Mouse (Mus musculus) liver, embryonic 15.5 days (tissue): ENCODE data around the gene Kat7. TPM values are rescaled to one million over a fixed set of nuclear protein-coding genes. Genes with fewer than 3 reads are reported as not detected.
A peak's percentile ranks its signal among the peaks of the same experiment; 100 is the strongest.

Source experiments
- ATAC-seq: fragments of 200-750 bp; cut with Nextera tagmentation; 2 replicates; pipeline ENCODE4 v1.8.0; 2017; ENCODE audit warnings: moderate number of reproducible peaks, mild to moderate bottlenecking, moderate library complexity; ENCODE audit not compliant: insufficient read depth
- H3K27ac ChIP-seq: fragments of 300-500 bp; sonication (generic); replicated peaks from 2 replicates; pipeline ENCODE4 v1.5.1; 2015; ENCODE audit warnings: mild to moderate bottlenecking, inconsistent platforms
- H3K27me3 ChIP-seq: fragments of 300-500 bp; sonication (generic); 2 replicates; pipeline ENCODE4 v1.6.1; 2015; ENCODE audit warnings: mild to moderate bottlenecking, inconsistent platforms
- H3K36me3 ChIP-seq: fragments of 300-500 bp; sonication (generic); replicated peaks from 2 replicates; pipeline ENCODE4 v1.6.1; 2015; ENCODE audit warnings: moderate library complexity, mild to moderate bottlenecking, inconsistent platforms
- H3K4me1 ChIP-seq: fragments of 300-500 bp; sonication (generic); replicated peaks from 2 replicates; pipeline ENCODE4 v1.6.1; 2015; ENCODE audit warnings: inconsistent platforms
- H3K4me2 ChIP-seq: fragments of 300-500 bp; sonication (generic); 2 replicates; pipeline ENCODE4 v1.6.1; 2015; ENCODE audit warnings: moderate library complexity, mild to moderate bottlenecking, inconsistent platforms
- H3K4me3 ChIP-seq: fragments of 300-500 bp; sonication (generic); replicated peaks from 2 replicates; pipeline ENCODE4 v1.5.1; 2015; ENCODE audit warnings: mild to moderate bottlenecking, inconsistent platforms
- H3K9ac ChIP-seq: fragments of 300-500 bp; sonication (generic); 2 replicates; pipeline ENCODE4 v1.6.1; 2015; ENCODE audit warnings: moderate library complexity, mild to moderate bottlenecking, inconsistent platforms
- H3K9me3 ChIP-seq: fragments of 300-500 bp; sonication (generic); replicated peaks from 2 replicates; pipeline ENCODE4 v1.6.1; 2016; ENCODE audit warnings: inconsistent platforms
- WGBS: fragments of 180-500 bp; shearing (Covaris S2); methylation state at CpG from one replicate; pipeline ENCODE4 v1.1.7; 2015; ENCODE audit warnings: mixed read lengths; ENCODE audit not compliant: insufficient replicate concordance; 5-methylcytosine and 5-hydroxymethylcytosine counted together
- polyA plus RNA-seq: library from polyadenylated mRNA; unstranded; fragments of >200 nt; fragmentation: Nextera tagmentation; extraction: Ambion mirVana; gene quantifications from 2 replicates; pipeline ENCODE4 v1.2.1, GENCODE M21; 2015

Kat7 gene
- polyA plus RNA-seq, 1 experiment from 2014 or later, result 30.8 TPM

GRCm38 (mm10) chr11:95258490-95258889 lies 51.6 kb downstream of the Kat7 start:
- WGBS, result under 1% methylated on average over 26 of the region's 26 CpGs
- ATAC-seq, result peak; percentile 61
- Histone ChIP-seq H3K4me3 (peak overlapping the region; percentile 65), H3K4me1 (peaks cover 36% of the 10 kb centered on the region), H3K9me3 (no peaks in the 10 kb centered on the region), H3K36me3 (no peaks in the 10 kb centered on the region), H3K27me3 (peaks cover 64% of the 10 kb centered on the region), H3K4me2 (peak overlapping the region; percentile 94), H3K27ac (peak overlapping the region; percentile 59), H3K9ac (peak overlapping the region; percentile 63)

GRCm38 (mm10) chr11:95257930-95258329 lies 52.1 kb downstream of the Kat7 start:
- Histone ChIP-seq H3K4me2 (peak overlapping the region; percentile 94; the same call in 1 of the 2 replicates), H3K9me3 (no peaks in the 10 kb centered on the region), H3K36me3 (no peaks in the 10 kb centered on the region), H3K9ac (no peak overlapping the region), H3K4me1 (peaks cover 36% of the 10 kb centered on the region), H3K27me3 (peaks cover 64% of the 10 kb centered on the region), H3K27ac (no peak overlapping the region), H3K4me3 (no peak overlapping the region)
- 43% methylated on average over 4 of the region's 4 CpGs for WGBS
- ATAC-seq, result no peak

- Histone ChIP-seq H3K9ac (no peak overlapping the region), H3K4me3 (no peak overlapping the region), H3K9me3 (no peaks in the 10 kb centered on the region), H3K4me2 (no peak overlapping the region), H3K36me3 (no peaks in the 10 kb centered on the region), H3K4me1 (peaks cover 32% of the 10 kb centered on the region), H3K27me3 (peaks cover 50% of the 10 kb centered on the region), H3K27ac (no peak overlapping the region)
- WGBS, result 59% methylated on average over 6 of the region's 6 CpGs
- ATAC-seq, result no peak
Observed at GRCm38 (mm10) chr11:95255747-95256146, 54.3 kb downstream of the Kat7 start.

- Histone ChIP-seq H3K4me3 (no peak overlapping the region), H3K4me1 (peaks cover 24% of the 10 kb centered on the region), H3K36me3 (no peaks in the 10 kb centered on the region), H3K4me2 (no peak overlapping the region), H3K27ac (no peak overlapping the region), H3K9me3 (no peaks in the 10 kb centered on the region), H3K27me3 (peaks cover 41% of the 10 kb centered on the region), H3K9ac (no peak overlapping the region)
- ATAC-seq, result no peak
- 55% methylated on average over 8 of the region's 8 CpGs for WGBS
Observed at GRCm38 (mm10) chr11:95254165-95254564, 55.9 kb downstream of the Kat7 start.

GRCm38 (mm10) chr11:95252104-95252503 lies 57.9 kb downstream of the Kat7 start:
- WGBS, result 61% methylated on average over 6 of the region's 6 CpGs
- Histone ChIP-seq H3K27ac (peak overlapping the region; percentile 70), H3K4me1 (peaks cover 11% of the 10 kb centered on the region), H3K9me3 (no peaks in the 10 kb centered on the region), H3K36me3 (no peaks in the 10 kb centered on the region), H3K4me3 (no peak overlapping the region), H3K27me3 (peaks cover 21% of the 10 kb centered on the region), H3K9ac (no peak overlapping the region), H3K4me2 (no peak overlapping the region)
- ATAC-seq, result peak; percentile 65

- Histone ChIP-seq H3K4me3 (no peak overlapping the region), H3K27ac (peak overlapping the region; percentile 70)
- ATAC-seq, result no peak
Observed at GRCm38 (mm10) chr11:95251295-95251694, 58.8 kb downstream of the Kat7 start.

GRCm38 (mm10) chr11:95250110-95250509 lies 59.9 kb downstream of the Kat7 start:
- WGBS, result 12% methylated on average over 10 of the region's 10 CpGs

More at GRCm38 (mm10) chr11:95251295-95251694, 58.8 kb downstream of the Kat7 start:
- H3K4me1 ChIP-seq, result peaks cover 11% of the 10 kb centered on the region
- H3K9ac ChIP-seq, result no peak overlapping the region
- no peak overlapping the region for H3K4me2 ChIP-seq
- WGBS, result 4% methylated on average over 11 of the region's 11 CpGs
- no peaks in the 10 kb centered on the region for H3K9me3 ChIP-seq
- peaks cover 17% of the 10 kb centered on the region for H3K27me3 ChIP-seq
- no peaks in the 10 kb centered on the region for H3K36me3 ChIP-seq

GRCm38 (mm10) chr11:95247065-95247464 lies 63.0 kb downstream of the Kat7 start:
- Histone ChIP-seq H3K9me3 (no peaks in the 10 kb centered on the region), H3K9ac (no peak overlapping the region), H3K4me2 (no peak overlapping the region), H3K4me3 (no peak overlapping the region), H3K27me3 (peaks cover 11% of the 10 kb centered on the region), H3K4me1 (peaks cover 5% of the 10 kb centered on the region), H3K36me3 (no peaks in the 10 kb centered on the region), H3K27ac (no peak overlapping the region)
- 64% methylated on average over 14 of the region's 14 CpGs for WGBS
- ATAC-seq, result no peak

More at GRCm38 (mm10) chr11:95250110-95250509, 59.9 kb downstream of the Kat7 start:
- no peaks in the 10 kb centered on the region for H3K36me3 ChIP-seq
- no peak overlapping the region for H3K27ac ChIP-seq
- no peak overlapping the region for H3K4me2 ChIP-seq
- peaks cover 17% of the 10 kb centered on the region for H3K27me3 ChIP-seq
- no peak overlapping the region for H3K9ac ChIP-seq
- H3K4me3 ChIP-seq, result no peak overlapping the region
- ATAC-seq, result no peak
- no peaks in the 10 kb centered on the region for H3K9me3 ChIP-seq
- H3K4me1 ChIP-seq, result peaks cover 11% of the 10 kb centered on the region

GRCm38 (mm10) chr11:95245456-95245855 lies 64.6 kb downstream of the Kat7 start:
- no peak overlapping the region for H3K4me2 ChIP-seq
- peaks cover 7% of the 10 kb centered on the region; the same call in 1 of the 2 replicates for H3K27me3 ChIP-seq
- H3K4me1 ChIP-seq, result no peaks in the 10 kb centered on the region
- no peaks in the 10 kb centered on the region for H3K9me3 ChIP-seq
- WGBS, result 55% methylated on average over 7 of the region's 7 CpGs
- no peak overlapping the region for H3K4me3 ChIP-seq
- H3K36me3 ChIP-seq, result no peaks in the 10 kb centered on the region
- no peak overlapping the region for H3K27ac ChIP-seq
- ATAC-seq, result no peak
- no peak overlapping the region for H3K9ac ChIP-seq

- Histone ChIP-seq H3K4me1 (no peaks in the 10 kb centered on the region), H3K9me3 (no peaks in the 10 kb centered on the region), H3K9ac (no peak overlapping the region), H3K4me3 (no peak overlapping the region), H3K36me3 (no peaks in the 10 kb centered on the region), H3K4me2 (no peak overlapping the region), H3K27me3 (no peaks in the 10 kb centered on the region), H3K27ac (no peak overlapping the region)
- WGBS, result 50% methylated on average over 6 of the region's 6 CpGs
- no peak for ATAC-seq
Observed at GRCm38 (mm10) chr11:95242653-95243052, 67.4 kb downstream of the Kat7 start.

- Histone ChIP-seq H3K4me3 (no peak overlapping the region), H3K27me3 (peaks cover 20% of the 10 kb centered on the region; the same call in 1 of the 2 replicates), H3K4me1 (no peaks in the 10 kb centered on the region), H3K27ac (no peak overlapping the region), H3K9ac (no peak overlapping the region), H3K4me2 (no peak overlapping the region), H3K9me3 (no peaks in the 10 kb centered on the region), H3K36me3 (no peaks in the 10 kb centered on the region)
- 43% methylated on average over 6 of the region's 6 CpGs for WGBS
- no peak for ATAC-seq
Observed at GRCm38 (mm10) chr11:95238477-95238876, 71.6 kb downstream of the Kat7 start.

- no peak for ATAC-seq
- H3K4me2 ChIP-seq, result 0 out of 2 replicates have a peak overlapping the region, but pooled peaks have one; percentile 30
- no peaks in the 10 kb centered on the region for H3K36me3 ChIP-seq
- H3K9me3 ChIP-seq, result no peaks in the 10 kb centered on the region
- WGBS, result 11% methylated on average over 6 of the region's 6 CpGs
- H3K9ac ChIP-seq, result no peak overlapping the region
- no peak overlapping the region for H3K27ac ChIP-seq
- peaks cover 8% of the 10 kb centered on the region for H3K4me1 ChIP-seq
- peaks cover 38% of the 10 kb centered on the region for H3K27me3 ChIP-seq
- H3K4me3 ChIP-seq, result no peak overlapping the region
Observed at GRCm38 (mm10) chr11:95232329-95232696, 77.7 kb downstream of the Kat7 start.
